Mouse (Mus musculus) C2C12 (cell line): ENCODE results near the gene Olfr549.

Experiments used
- CTCF ChIP-seq: IDR thresholded peaks from one replicate; pipeline ENCODE4 v1.5.1; 2011; ENCODE audit not compliant: control insufficient read depth, insufficient read depth, insufficient read length
- FOSL1 ChIP-seq: IDR thresholded peaks from one replicate; pipeline ENCODE4 v1.8.0; 2011; ENCODE audit warnings: mild to moderate bottlenecking, low read length; ENCODE audit not compliant: poor library complexity, insufficient read depth, severe bottlenecking
- USF1 ChIP-seq: IDR thresholded peaks from one replicate; pipeline ENCODE4 v1.6.1; 2011; ENCODE audit warnings: low read depth, mild to moderate bottlenecking, control low read depth, moderate library complexity

DNA sequence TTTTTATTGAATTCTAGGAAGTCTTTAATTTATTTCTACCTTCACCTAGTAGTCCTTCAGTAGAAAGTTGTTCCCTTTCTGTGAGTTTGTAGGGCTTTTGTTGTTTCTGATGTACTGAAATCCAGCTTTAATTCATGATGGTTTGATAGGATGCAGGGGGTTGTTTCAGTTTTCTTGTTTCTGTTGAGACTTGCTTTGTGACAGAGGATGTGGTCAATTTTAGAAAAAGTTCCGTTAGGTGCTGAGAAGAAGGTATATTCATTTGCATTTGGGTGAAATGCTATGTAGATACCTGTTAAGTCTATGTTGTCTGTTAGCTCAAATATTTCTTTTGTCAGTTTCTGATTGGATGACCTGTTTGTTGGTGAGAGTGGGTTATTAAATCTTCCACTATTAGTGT is 20.6 kb upstream of the Olfr549 start:
- TF ChIP-seq CTCF, result no peak
- TF ChIP-seq USF1, result no peak
- no peak for TF ChIP-seq FOSL1
